In genomic region chr7:143951172-143951571, GRCm38 (mm10) we compare ENCODE assay signal across 9 mouse cellular contexts. TPM values are rescaled to one million over a fixed set of nuclear protein-coding genes. Genes with fewer than 3 reads are reported as not detected.
DNase-seq lines count a peak whose midpoint lies in the region; ATAC-seq lines count a peak whose summit lies in the region.
"Had no signal": no experiment of that assay in that cellular context is flagged by ENCODE, and none has a peak within 500 bp of the region (broad histone marks: within the 10 kb centered on the region; RNA-seq: fewer than 3 reads in every experiment).

No protein-coding gene starts in this region.

- H3K4me2 ChIP-seq in midbrain, embryonic 11.5 days, result no peak overlapping the region
- H3K4me2 ChIP-seq: liver, embryonic 15.5 days had no signal

- no peak overlapping the region for H3K9ac ChIP-seq in midbrain, embryonic 11.5 days (ENCODE audit: low read length)
- H3K9ac ChIP-seq: liver, embryonic 15.5 days had no signal

- DNase-seq in left cerebral cortex, adult 18-20 months (ENCODE audit: low spot score in 2 of 2), result peak; percentile 6 to 10
- no peak for DNase-seq in left cerebral cortex, adult 8-10 months (ENCODE audit: low spot score in 2 of 2)
- DNase-seq in adrenal gland, adult (ENCODE audit: inconsistent age in 2 of 2, low spot score in 1 of 2), result peak; percentile 68 to 78
- peak; percentile 76 for DNase-seq in kidney, adult 18-20 months
- peak; percentile 64 for DNase-seq in lung, postnatal 10 days
- no peak for DNase-seq in limb, embryonic 10.5 days (ENCODE audit: low spot score)
- DNase-seq in ovary, postnatal 14 days (ENCODE audit: low spot score), result no peak
- no peak for DNase-seq in midbrain, embryonic 11.5 days (ENCODE audit: low spot score, missing footprints)

- ATAC-seq in midbrain, embryonic 11.5 days (ENCODE audit: low FRiP score), result no peak

- WGBS in limb, embryonic 10.5 days, result 47% methylated on average over 2 of the region's 2 CpGs
- 21% methylated on average over 2 of the region's 2 CpGs for WGBS in midbrain, embryonic 11.5 days

- no peak overlapping the region for H3K4me3 ChIP-seq in limb, embryonic 10.5 days
- H3K4me3 ChIP-seq in midbrain, embryonic 11.5 days (ENCODE audit: low read depth, low read length), result no peak overlapping the region
- H3K4me3 ChIP-seq: liver, embryonic 15.5 days had no signal

- H3K9me3 ChIP-seq in limb, embryonic 10.5 days (replicated peaks), result no peaks in the 10 kb centered on the region
- no peaks in the 10 kb centered on the region for H3K9me3 ChIP-seq in midbrain, embryonic 11.5 days (ENCODE audit: control insufficient read depth, low read length)
- H3K9me3 ChIP-seq: liver, embryonic 15.5 days had no signal

- H3K27me3 ChIP-seq in limb, embryonic 10.5 days (ENCODE audit: low read depth, poor library complexity, severe bottlenecking), result no peaks in the 10 kb centered on the region
- H3K27me3 ChIP-seq in midbrain, embryonic 11.5 days (ENCODE audit: control insufficient read depth, insufficient read depth, low read length), result no peaks in the 10 kb centered on the region
- H3K27me3 ChIP-seq: liver, embryonic 15.5 days had no signal

- H3K4me1 ChIP-seq in limb, embryonic 10.5 days, result no peaks in the 10 kb centered on the region
- no peaks in the 10 kb centered on the region for H3K4me1 ChIP-seq in midbrain, embryonic 11.5 days (ENCODE audit: control insufficient read depth, insufficient read depth, low read length)
- H3K4me1 ChIP-seq: liver, embryonic 15.5 days had no signal

- no peak overlapping the region for H3K27ac ChIP-seq in limb, embryonic 10.5 days
- H3K27ac ChIP-seq in midbrain, embryonic 11.5 days (ENCODE audit: low read depth, low read length), result no peak overlapping the region
- H3K27ac ChIP-seq: liver, embryonic 15.5 days had no signal

- no peaks in the 10 kb centered on the region for H3K36me3 ChIP-seq in limb, embryonic 10.5 days
- H3K36me3 ChIP-seq in midbrain, embryonic 11.5 days (ENCODE audit: control insufficient read depth, insufficient read depth, low read length), result no peaks in the 10 kb centered on the region
- H3K36me3 ChIP-seq: liver, embryonic 15.5 days had no signal

RNA-seq across cellular contexts. Expression of gene Shank2, which starts 50.6 kb away (rescaled TPM):
- total RNA-seq in left cerebral cortex, adult 18-20 months (2021), result 100 to 1,000 TPM; 124 to 128 TPM
- 100 to 1,000 TPM; 108 to 123 (median 112) TPM for total RNA-seq in left cerebral cortex, adult 8-10 months (2022)
- polyA plus RNA-seq in limb, embryonic 10.5 days (2016; fragmentation: Nextera tagmentation; extraction: Ambion mirVana), result 0.39 and 0.44 TPM in 2 replicates
- 2.2 and 2.5 TPM in 2 replicates for polyA plus RNA-seq in midbrain, embryonic 11.5 days (2014; fragmentation: Nextera tagmentation; extraction: Ambion mirVana)

Comparison
In these comparisons a context has a peak if more than half of its experiments do, and no peak if none do; other contexts are left out.
1. DNase-seq: peak in left cerebral cortex, adult 18-20 months (2 of 2), adrenal gland, adult (2 of 2), kidney, adult 18-20 months (single experiment) and lung, postnatal 10 days (single experiment); none in left cerebral cortex, adult 8-10 months (0 of 2), limb, embryonic 10.5 days (single experiment), ovary, postnatal 14 days (single experiment) and midbrain, embryonic 11.5 days (single experiment).